Mouse (Mus musculus): ENCODE measurements at regions not wholly inside any gene's neighbourhood (a gene's known extent, or its start where the extent isn't known, plus 50 kb on each side); places are given as distances from the start of the nearest gene placed in this dataset.

- no peak for DNase-seq
Measured at GRCm38 (mm10) chr3:105380818-105381217, 71.3 kb upstream of the Kcnd3 start.

- no peak for DNase-seq
Measured at GRCm38 (mm10) chr3:105392611-105393514, 59.3 kb upstream of the Kcnd3 start.
